Mouse (Mus musculus) midbrain, embryonic 16.5 days (tissue): ENCODE measurements around the gene Lypd6b. TPM values are rescaled to one million over a fixed set of nuclear protein-coding genes. Genes with fewer than 3 reads are reported as not detected.

Experiments used
- ATAC-seq: fragments of 200-750 bp; cut with Nextera tagmentation; 2 replicates; pipeline ENCODE4 v1.8.0; 2017; ENCODE audit warnings: moderate TSS enrichment
- H3K27ac ChIP-seq: fragments of 300-500 bp; sonication (generic); 2 replicates; pipeline ENCODE4 v1.5.1; 2014; ENCODE audit warnings: mild to moderate bottlenecking, low read length, mixed read lengths
- H3K27me3 ChIP-seq: fragments of 300-500 bp; sonication (generic); 2 replicates; pipeline ENCODE4 v1.6.1; 2014; ENCODE audit warnings: low read depth, low read length, mixed read lengths; ENCODE audit not compliant: control insufficient read depth, insufficient read depth
- H3K36me3 ChIP-seq: fragments of 300-500 bp; sonication (generic); 2 replicates; pipeline ENCODE4 v1.6.1; 2014; ENCODE audit warnings: mild to moderate bottlenecking, low read length, moderate library complexity, mixed read lengths; ENCODE audit not compliant: control insufficient read depth, insufficient read depth
- H3K4me1 ChIP-seq: fragments of 300-500 bp; sonication (generic); 2 replicates; pipeline ENCODE4 v1.6.1; 2014; ENCODE audit warnings: mild to moderate bottlenecking, low read length, mixed read lengths; ENCODE audit not compliant: control insufficient read depth, insufficient read depth
- H3K4me2 ChIP-seq: fragments of 300-500 bp; sonication (generic); 2 replicates; pipeline ENCODE4 v1.6.1; 2014; ENCODE audit warnings: mild to moderate bottlenecking, low read length, mixed read lengths
- H3K4me3 ChIP-seq: fragments of 300-500 bp; sonication (generic); 2 replicates; pipeline ENCODE4 v1.5.1; 2014; ENCODE audit warnings: low read depth, mild to moderate bottlenecking, low read length, moderate library complexity, mixed read lengths
- H3K9ac ChIP-seq: fragments of 300-500 bp; sonication (generic); 2 replicates; pipeline ENCODE4 v1.6.1; 2014; ENCODE audit warnings: low read depth, low read length, mixed read lengths
- H3K9me3 ChIP-seq: fragments of 300-500 bp; sonication (generic); replicated peaks from 2 replicates; pipeline ENCODE4 v1.6.1; 2014; ENCODE audit warnings: mild to moderate bottlenecking, low read length, mixed read lengths; ENCODE audit not compliant: control insufficient read depth, poor library complexity, severe bottlenecking
- WGBS: fragments of 180-500 bp; shearing (Covaris S2); extraction: QIAGEN DNeasy Blood & Tissue Kit; methylation state at CpG from one replicate; pipeline ENCODE4 v1.1.7; 2014; 5-methylcytosine and 5-hydroxymethylcytosine counted together
- polyA plus RNA-seq: library from polyadenylated mRNA; unstranded; fragments of >200 nt; fragmentation: Nextera tagmentation; extraction: Ambion mirVana; gene quantifications from 2 replicates; pipeline ENCODE4 v1.2.1, GENCODE M21; 2015

Lypd6b gene
- polyA plus RNA-seq, 1 experiment from 2014 or later, result 20.5 TPM

DNA sequence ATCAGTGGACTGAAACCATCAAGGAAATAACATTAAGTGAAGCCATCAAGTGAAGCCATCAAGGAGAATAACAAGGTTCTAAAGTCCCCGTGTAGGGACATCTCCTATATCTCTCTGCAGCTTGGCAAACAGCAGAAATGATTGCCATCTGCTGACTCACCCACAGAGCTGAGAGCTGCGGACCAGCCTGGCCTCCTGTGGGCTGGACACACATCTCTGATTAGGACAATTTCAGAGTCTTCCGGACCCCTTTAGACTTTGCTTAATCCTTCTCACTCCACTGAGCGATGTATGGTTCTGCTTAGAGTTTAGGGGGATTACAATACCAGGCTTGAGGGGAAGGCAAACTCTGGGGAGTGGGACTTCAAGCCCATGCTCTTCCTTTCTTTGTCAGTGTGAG lies 135.3 kb downstream of the Lypd6b start:
- Histone ChIP-seq H3K27ac (no peak overlapping the region), H3K9ac (no peak overlapping the region), H3K36me3 (no peaks in the 10 kb centered on the region), H3K9me3 (no peaks in the 10 kb centered on the region), H3K27me3 (no peaks in the 10 kb centered on the region), H3K4me1 (no peaks in the 10 kb centered on the region), H3K4me3 (no peak overlapping the region), H3K4me2 (no peak overlapping the region)
- WGBS, result 37% methylated on average over 4 of the region's 4 CpGs
- 0 out of 2 replicates have a peak, but pooled peaks have one; percentile 29 for ATAC-seq

DNA sequence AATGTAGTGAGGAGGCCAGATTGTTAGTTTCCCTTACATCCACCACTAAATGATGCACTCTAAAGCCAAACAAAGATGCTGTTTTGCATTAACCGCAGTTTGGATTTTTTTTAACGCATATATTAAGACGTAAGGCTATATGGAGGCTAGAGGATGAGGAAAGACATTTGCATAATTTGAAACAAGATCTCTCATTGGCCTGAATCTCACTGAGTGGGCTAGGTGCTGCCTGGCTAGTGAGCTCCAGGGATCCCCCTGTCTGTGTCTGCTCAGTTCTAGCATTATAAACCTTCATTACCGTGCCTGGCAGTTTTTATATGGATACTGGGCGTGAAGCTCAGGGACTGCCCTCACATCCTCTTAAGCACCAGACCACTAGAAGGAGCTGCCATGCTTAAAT lies 138.7 kb downstream of the Lypd6b start:
- Histone ChIP-seq H3K4me2 (no peak overlapping the region), H3K27me3 (no peaks in the 10 kb centered on the region), H3K4me1 (no peaks in the 10 kb centered on the region), H3K9ac (no peak overlapping the region), H3K4me3 (no peak overlapping the region), H3K36me3 (no peaks in the 10 kb centered on the region), H3K27ac (no peak overlapping the region), H3K9me3 (no peaks in the 10 kb centered on the region)
- WGBS, result 69% methylated on average over 5 of the region's 5 CpGs
- no peak for ATAC-seq

DNA sequence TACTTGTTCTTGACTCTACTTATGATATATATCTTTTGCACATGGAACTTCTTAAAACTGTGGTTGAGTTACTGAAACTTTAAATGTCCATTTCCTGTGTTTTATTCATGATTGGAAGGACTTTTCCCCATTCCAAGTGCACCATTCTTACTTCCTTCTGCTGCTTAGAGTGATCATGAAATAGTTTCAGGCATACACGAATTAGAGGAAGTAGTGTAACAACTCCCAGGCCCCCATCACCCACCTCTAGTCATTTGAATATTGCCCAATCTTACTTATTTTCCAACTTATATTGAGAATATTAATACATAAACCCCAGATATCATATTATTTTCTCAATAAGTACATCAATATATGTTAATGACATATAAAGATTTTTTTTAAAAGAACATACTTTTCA lies 139.9 kb downstream of the Lypd6b start:
- H3K4me3 ChIP-seq, result no peak overlapping the region
- no peak for ATAC-seq
- H3K27ac ChIP-seq, result no peak overlapping the region
- no peaks in the 10 kb centered on the region for H3K4me1 ChIP-seq
- H3K9ac ChIP-seq, result no peak overlapping the region
- no peak overlapping the region for H3K4me2 ChIP-seq
- no peaks in the 10 kb centered on the region for H3K9me3 ChIP-seq
- 91% methylated on average over 1 of the region's 1 CpGs for WGBS
- H3K27me3 ChIP-seq, result no peaks in the 10 kb centered on the region
- H3K36me3 ChIP-seq, result no peaks in the 10 kb centered on the region

DNA sequence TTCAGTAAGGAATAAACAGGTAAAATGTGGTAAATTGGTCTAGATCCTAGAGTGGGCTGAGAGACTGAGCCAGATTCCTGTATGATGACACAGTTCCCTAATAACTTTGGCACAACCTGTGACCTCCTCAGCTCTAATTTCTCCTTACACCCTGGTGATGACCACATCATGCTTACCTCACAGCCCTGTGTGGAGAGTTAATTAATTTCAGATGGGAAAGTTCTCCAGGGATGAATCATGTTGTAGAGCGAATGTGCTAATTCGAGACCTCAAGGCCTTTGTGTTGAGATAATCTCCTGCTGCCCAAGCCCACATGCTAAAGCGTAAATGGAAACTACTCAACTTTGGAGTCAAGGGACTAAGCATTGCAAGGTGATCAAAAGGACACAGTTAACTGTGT lies 142.4 kb downstream of the Lypd6b start:
- H3K4me1 ChIP-seq, result no peaks in the 10 kb centered on the region
- no peak overlapping the region for H3K9ac ChIP-seq
- H3K27ac ChIP-seq, result no peak overlapping the region
- H3K4me2 ChIP-seq, result no peak overlapping the region
- H3K9me3 ChIP-seq, result no peaks in the 10 kb centered on the region
- H3K36me3 ChIP-seq, result no peaks in the 10 kb centered on the region
- no peaks in the 10 kb centered on the region for H3K27me3 ChIP-seq
- ATAC-seq, result no peak
- 73% methylated on average over 3 of the region's 3 CpGs for WGBS
- H3K4me3 ChIP-seq, result no peak overlapping the region

DNA sequence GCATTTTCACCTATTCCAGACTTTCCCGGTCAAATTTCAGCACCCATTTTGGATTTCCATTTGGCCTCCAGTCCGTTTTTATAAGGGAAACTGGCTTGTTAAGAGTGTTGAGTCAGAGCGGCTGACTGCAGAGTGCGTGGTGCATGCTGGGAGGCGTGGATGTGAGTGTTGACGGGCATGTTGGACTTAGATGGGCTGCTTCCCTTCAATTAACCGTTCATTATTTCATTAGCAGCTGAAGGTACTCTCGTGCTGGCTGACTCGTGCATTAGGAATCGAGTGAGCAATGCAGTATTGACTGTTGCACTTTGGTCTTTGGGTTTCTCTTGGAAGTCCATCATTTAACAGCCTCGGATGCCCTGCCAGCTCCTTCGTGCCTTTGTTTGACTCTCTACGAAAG lies 150.1 kb downstream of the Lypd6b start:
- Histone ChIP-seq H3K27ac (no peak overlapping the region), H3K9me3 (no peaks in the 10 kb centered on the region), H3K4me1 (no peaks in the 10 kb centered on the region), H3K27me3 (no peaks in the 10 kb centered on the region), H3K4me2 (no peak overlapping the region), H3K9ac (no peak overlapping the region), H3K4me3 (no peak overlapping the region), H3K36me3 (no peaks in the 10 kb centered on the region)
- ATAC-seq, result no peak
- WGBS, result 76% methylated on average over 13 of the region's 13 CpGs

DNA sequence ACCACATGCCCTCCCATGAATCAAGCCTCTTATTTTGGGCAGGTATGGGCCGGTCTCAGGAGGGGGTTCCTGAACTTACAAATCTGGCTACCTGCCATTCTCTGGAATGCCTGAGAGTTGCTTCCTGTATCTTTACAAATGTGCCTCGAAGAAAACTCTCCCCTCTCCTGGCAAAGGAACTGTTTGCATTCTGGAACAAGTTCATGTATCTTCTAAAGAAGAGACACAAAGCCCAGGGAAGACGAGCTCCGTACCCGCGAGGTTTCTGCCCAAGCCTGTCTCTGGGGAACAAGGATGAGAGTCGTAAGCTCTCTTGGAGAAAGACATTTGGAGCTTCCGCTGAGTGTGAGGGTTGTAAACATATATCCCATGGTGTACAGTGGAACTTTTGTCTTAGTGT lies 150.8 kb downstream of the Lypd6b start:
- no peak overlapping the region for H3K4me3 ChIP-seq

DNA sequence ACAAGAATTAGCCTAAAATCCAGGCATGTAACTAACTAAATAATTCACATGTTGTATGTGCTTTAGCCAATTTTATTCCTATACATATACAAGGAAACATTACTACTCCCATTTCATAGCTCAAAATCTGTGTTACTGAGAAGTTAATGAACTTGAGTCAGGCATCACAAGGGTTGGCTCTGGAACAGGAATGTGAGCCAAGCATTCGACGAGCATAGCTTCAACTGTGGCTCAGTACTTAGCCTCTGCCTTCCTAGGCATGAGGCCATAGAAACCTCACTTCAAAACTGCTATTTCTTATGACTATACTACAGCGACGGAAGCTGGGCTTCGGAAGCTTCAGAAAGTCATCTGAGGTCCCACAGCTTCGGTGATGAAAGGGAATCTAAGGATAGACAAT lies 152.9 kb downstream of the Lypd6b start:
- Histone ChIP-seq H3K9me3 (no peaks in the 10 kb centered on the region), H3K9ac (no peak overlapping the region), H3K36me3 (no peaks in the 10 kb centered on the region), H3K27me3 (no peaks in the 10 kb centered on the region), H3K4me2 (no peak overlapping the region), H3K27ac (no peak overlapping the region), H3K4me1 (no peaks in the 10 kb centered on the region), H3K4me3 (no peak overlapping the region)
- 78% methylated on average over 6 of the region's 6 CpGs for WGBS
- no peak for ATAC-seq

More for the DNA sequence above, 150.8 kb downstream of the Lypd6b start:
- Histone ChIP-seq H3K9ac (no peak overlapping the region), H3K4me1 (no peaks in the 10 kb centered on the region), H3K27me3 (no peaks in the 10 kb centered on the region), H3K9me3 (no peaks in the 10 kb centered on the region), H3K4me2 (no peak overlapping the region), H3K36me3 (no peaks in the 10 kb centered on the region), H3K27ac (no peak overlapping the region)
- 84% methylated on average over 8 of the region's 8 CpGs for WGBS
- ATAC-seq, result no peak

DNA sequence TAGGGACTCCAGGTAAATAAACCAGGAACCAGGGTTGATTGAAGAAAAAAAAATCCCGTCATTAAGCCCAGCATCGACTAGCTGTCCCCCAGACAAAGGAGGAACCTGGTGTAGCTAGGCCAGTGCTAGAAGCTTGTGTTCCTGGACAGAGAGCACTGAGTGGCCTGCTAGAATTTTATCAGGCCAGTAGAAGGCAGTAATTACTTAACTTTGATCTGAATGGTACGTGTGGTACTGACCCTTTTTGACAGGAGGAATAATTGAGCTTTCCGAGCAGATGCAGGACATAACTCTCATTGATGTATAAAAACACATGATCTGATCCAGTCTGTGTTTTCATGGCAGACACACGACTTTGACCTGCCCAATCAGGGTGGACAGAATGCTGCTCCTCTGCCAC lies 154.6 kb downstream of the Lypd6b start:
- Histone ChIP-seq H3K9me3 (no peaks in the 10 kb centered on the region; the same call in 1 of the 2 replicates), H3K36me3 (no peaks in the 10 kb centered on the region), H3K9ac (no peak overlapping the region), H3K27me3 (no peaks in the 10 kb centered on the region), H3K4me1 (no peaks in the 10 kb centered on the region), H3K27ac (no peak overlapping the region), H3K4me2 (no peak overlapping the region), H3K4me3 (no peak overlapping the region)
- WGBS, result 78% methylated on average over 5 of the region's 5 CpGs
- ATAC-seq, result no peak

DNA sequence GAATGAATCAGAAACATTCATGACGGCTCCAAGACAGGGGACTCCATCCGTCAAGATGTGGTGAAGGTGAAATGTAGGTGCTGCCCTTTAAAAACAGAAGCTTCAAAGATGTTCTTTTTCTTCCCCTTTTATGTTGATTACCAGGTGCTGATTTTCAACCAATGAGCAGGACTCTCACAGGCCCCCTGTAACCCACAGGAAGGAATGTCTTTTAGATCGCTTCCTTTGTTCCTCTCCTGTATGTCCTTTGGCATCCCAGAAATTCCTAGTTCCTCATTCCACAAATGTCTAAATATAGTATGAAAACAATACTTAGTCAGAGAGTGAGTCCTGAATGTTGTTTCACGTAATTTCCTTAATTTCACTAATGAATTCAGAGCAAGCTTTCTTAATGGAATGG lies 164.2 kb downstream of the Lypd6b start:
- no peak for ATAC-seq
- Histone ChIP-seq H3K27ac (no peak overlapping the region), H3K9ac (no peak overlapping the region), H3K27me3 (no peaks in the 10 kb centered on the region), H3K36me3 (no peaks in the 10 kb centered on the region), H3K9me3 (peaks cover 8% of the 10 kb centered on the region; the same call in 1 of the 2 replicates), H3K4me3 (no peak overlapping the region), H3K4me2 (no peak overlapping the region), H3K4me1 (peaks cover 6% of the 10 kb centered on the region)
- 77% methylated on average over 4 of the region's 4 CpGs for WGBS
